Mouse (Mus musculus) G1E (cell line): Measurements from ENCODE around the gene Mmp17.

Experiments used
- CTCF ChIP-seq: IDR thresholded peaks from 2 replicates; pipeline ENCODE4 v1.5.1; 2012; ENCODE audit warnings: low read depth, low read length, inconsistent platforms, mixed read lengths
- GATA2 ChIP-seq: IDR thresholded peaks from 2 replicates; pipeline ENCODE4 v1.6.1; 2012; ENCODE audit warnings: low read depth, low read length, inconsistent platforms, borderline replicate concordance

DNA sequence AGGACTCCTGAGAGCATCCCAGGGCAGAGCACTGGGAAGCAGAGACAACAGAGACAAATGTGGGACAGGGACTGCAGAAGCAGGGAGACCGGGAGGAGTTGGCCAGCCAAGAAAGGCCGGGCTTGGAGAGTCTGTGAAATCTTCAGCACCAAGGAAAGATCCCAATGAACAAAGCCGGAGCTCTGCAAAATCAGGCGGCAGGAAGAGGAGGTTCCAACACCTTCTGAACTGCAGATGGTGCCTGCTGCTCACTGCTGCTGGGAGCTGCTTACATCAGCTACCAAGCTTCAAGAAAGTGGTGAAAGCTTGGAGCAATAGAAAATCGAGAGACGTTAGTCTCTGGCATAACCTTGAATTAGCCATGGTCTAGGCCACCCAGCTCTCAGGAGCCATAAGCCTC, 3.9 kb upstream of the Mmp17 start:
- TF ChIP-seq CTCF (no peak), GATA2 (no peak)
